Mouse (Mus musculus) kidney, postnatal 0 days (tissue): Measurements from ENCODE around the gene Iqsec1. TPM values are rescaled to one million over a fixed set of nuclear protein-coding genes. Genes with fewer than 3 reads are reported as not detected.

Source experiments
- ATAC-seq: fragments of 200-750 bp; cut with Nextera tagmentation; replicated peaks from 2 replicates; pipeline ENCODE4 v1.8.0; 2017; ENCODE audit warnings: low read depth, moderate number of reproducible peaks, moderate TSS enrichment, moderate library complexity; ENCODE audit not compliant: low FRiP score
- DNase-seq: peaks from one replicate; pipeline ENCODE4 v3.0.0-alpha.2; 2016; ENCODE audit warnings: low spot score
- H3K27ac ChIP-seq: fragments of 300-500 bp; sonication (generic); 2 replicates; pipeline ENCODE4 v1.5.1; 2014; ENCODE audit warnings: mild to moderate bottlenecking
- H3K27me3 ChIP-seq: fragments of 300-500 bp; sonication (generic); 2 replicates; pipeline ENCODE4 v1.6.1; 2014; ENCODE audit warnings: low read length, mixed read lengths; ENCODE audit not compliant: insufficient read depth
- H3K36me3 ChIP-seq: fragments of 300-500 bp; sonication (generic); 2 replicates; pipeline ENCODE4 v1.6.1; 2014; ENCODE audit warnings: low read length, mixed read lengths; ENCODE audit not compliant: insufficient read depth
- H3K4me1 ChIP-seq: fragments of 300-500 bp; sonication (generic); replicated peaks from 2 replicates; pipeline ENCODE4 v1.6.1; 2014; ENCODE audit warnings: antibody characterized with exemption, low read length, mixed read lengths; ENCODE audit not compliant: insufficient read depth
- H3K4me2 ChIP-seq: fragments of 300-500 bp; sonication (generic); 2 replicates; pipeline ENCODE4 v1.6.1; 2014; ENCODE audit warnings: mild to moderate bottlenecking, low read length, moderate library complexity, mixed read lengths
- H3K4me3 ChIP-seq: fragments of 300-500 bp; sonication (generic); replicated peaks from 2 replicates; pipeline ENCODE4 v1.5.1; 2014; ENCODE audit warnings: low read depth, low read length
- H3K9ac ChIP-seq: fragments of 300-500 bp; sonication (generic); 2 replicates; pipeline ENCODE4 v1.6.1; 2014; ENCODE audit warnings: low read depth, low read length
- H3K9me3 ChIP-seq: fragments of 300-500 bp; sonication (generic); replicated peaks from 2 replicates; pipeline ENCODE4 v1.6.1; 2016; ENCODE audit warnings: low read length, inconsistent platforms, mixed read lengths
- CTCF ChIP-seq: IDR thresholded peaks from 2 replicates; pipeline ENCODE4 v1.5.1; 2016; ENCODE audit warnings: antibody characterized with exemption, low read depth, mild to moderate bottlenecking, moderate library complexity
- WGBS: fragments of 180-500 bp; shearing (Covaris S2); extraction: QIAGEN DNeasy Blood & Tissue Kit; methylation state at CpG from one replicate; pipeline ENCODE4 v1.1.7; 2014; 5-methylcytosine and 5-hydroxymethylcytosine counted together
- polyA plus RNA-seq: library from polyadenylated mRNA; unstranded; fragments of >200 nt; fragmentation: Nextera tagmentation; extraction: Ambion mirVana; gene quantifications from 2 replicates; pipeline ENCODE4 v1.2.1, GENCODE M21; 2015

Iqsec1 gene
- polyA plus RNA-seq, 1 experiment from 2014 or later, result 12.3 TPM

DNA sequence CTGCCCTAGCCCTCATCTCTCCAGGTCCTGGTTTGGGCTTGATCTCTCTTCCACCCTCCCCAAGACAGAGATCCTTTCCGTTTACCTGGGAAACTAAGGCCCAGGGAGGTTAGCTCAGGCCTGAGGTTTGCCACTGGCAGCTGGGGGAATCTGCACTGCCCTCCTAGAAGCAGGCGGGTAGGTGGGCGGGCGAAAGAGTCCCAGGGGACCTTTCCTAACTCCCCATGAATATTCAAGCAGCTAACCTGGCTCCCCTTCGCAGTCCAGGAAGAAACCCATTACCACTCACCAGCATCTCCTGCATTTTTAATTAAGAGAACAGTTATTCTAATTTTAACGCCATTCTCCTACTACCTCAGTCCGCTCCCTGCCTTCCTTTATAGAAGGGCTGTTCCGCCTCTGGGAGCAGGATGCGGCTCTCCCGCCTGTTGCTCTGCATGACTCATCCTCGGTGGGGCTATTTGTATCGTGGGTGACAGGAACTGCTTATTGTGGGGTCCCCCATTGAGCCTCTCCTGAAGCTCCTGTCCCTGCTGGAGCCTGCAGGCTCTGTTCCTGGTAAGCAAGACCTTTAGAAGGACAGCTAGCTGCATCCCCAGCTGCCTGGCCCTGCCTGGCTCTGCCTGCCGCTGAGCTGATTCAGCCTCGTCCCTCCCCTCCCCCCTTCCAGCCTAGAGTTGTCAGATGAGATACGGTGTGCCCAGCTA lies 12.5 kb upstream of the Iqsec1 start:
- 15% methylated on average over 15 of the region's 15 CpGs for WGBS

DNA sequence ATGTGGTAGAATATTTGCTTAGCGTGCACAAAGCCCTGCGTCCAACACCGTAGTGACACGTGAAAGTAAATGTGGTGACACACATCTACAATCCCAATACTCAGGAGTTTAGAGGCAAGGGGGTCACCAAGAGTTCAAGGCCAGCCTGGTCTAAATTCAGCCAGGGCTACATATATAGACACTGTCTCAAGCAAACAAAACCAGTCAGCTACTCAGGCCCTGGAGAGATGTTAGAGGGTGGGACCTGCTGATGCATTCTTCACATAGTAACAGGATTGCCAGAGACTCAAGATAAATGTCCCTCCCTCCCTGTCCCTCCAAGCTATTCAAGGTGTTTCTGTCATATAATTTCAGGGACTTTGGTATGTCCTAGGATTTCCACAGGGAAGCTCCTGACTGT lies 10.7 kb upstream of the Iqsec1 start:
- 96% methylated on average over 4 of the region's 4 CpGs for WGBS
- TF ChIP-seq CTCF, result no peak

More for the DNA sequence above, 12.5 kb upstream of the Iqsec1 start:
- Histone ChIP-seq H3K27ac (no peak overlapping the region), H3K27me3 (no peaks in the 10 kb centered on the region), H3K4me1 (0 out of 2 replicates have a peak, but pooled peaks cover 5% of the 10 kb centered on the region), H3K4me2 (peak overlapping the region; percentile 37; the same call in 1 of the 2 replicates), H3K9me3 (no peaks in the 10 kb centered on the region), H3K9ac (no peak overlapping the region), H3K36me3 (no peaks in the 10 kb centered on the region), H3K4me3 (no peak overlapping the region)
- DNase-seq (peak; percentile 27), ATAC-seq (no peak)
- TF ChIP-seq CTCF, result no peak

DNA sequence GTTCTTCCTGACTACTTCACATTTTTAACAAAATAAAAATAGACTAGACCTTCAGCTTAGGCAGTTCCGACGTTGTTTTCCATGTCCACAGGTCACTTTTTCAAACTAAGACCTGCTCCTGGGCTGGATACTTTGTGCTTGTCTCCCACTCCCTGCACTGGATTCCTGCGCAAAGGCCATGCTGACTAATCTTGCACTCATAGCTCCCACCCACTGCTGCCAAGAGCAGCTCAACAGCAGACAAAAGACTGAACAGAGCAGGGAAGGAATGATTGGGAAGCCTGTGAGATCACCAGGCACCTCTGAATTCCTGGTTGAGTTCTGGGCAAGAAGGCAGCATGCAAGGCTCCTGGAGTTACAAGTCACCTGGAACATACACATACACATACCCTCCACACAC lies 8.5 kb upstream of the Iqsec1 start:
- Histone ChIP-seq H3K27me3 (no peaks in the 10 kb centered on the region), H3K9ac (no peak overlapping the region), H3K4me2 (no peak overlapping the region), H3K27ac (no peak overlapping the region), H3K36me3 (no peaks in the 10 kb centered on the region), H3K4me1 (0 out of 2 replicates have a peak, but pooled peaks cover 5% of the 10 kb centered on the region), H3K9me3 (no peaks in the 10 kb centered on the region), H3K4me3 (no peak overlapping the region)
- DNase-seq (no peak), ATAC-seq (no peak)
- TF ChIP-seq CTCF, result no peak
- WGBS, result 82% methylated on average over 3 of the region's 3 CpGs

More for the DNA sequence above, 10.7 kb upstream of the Iqsec1 start:
- DNase-seq, result no peak
- Histone ChIP-seq H3K4me3 (no peak overlapping the region), H3K9me3 (no peaks in the 10 kb centered on the region), H3K27ac (no peak overlapping the region), H3K9ac (no peak overlapping the region), H3K4me1 (0 out of 2 replicates have a peak, but pooled peaks cover 5% of the 10 kb centered on the region), H3K4me2 (no peak overlapping the region), H3K36me3 (no peaks in the 10 kb centered on the region), H3K27me3 (no peaks in the 10 kb centered on the region)
- ATAC-seq, result no peak

DNA sequence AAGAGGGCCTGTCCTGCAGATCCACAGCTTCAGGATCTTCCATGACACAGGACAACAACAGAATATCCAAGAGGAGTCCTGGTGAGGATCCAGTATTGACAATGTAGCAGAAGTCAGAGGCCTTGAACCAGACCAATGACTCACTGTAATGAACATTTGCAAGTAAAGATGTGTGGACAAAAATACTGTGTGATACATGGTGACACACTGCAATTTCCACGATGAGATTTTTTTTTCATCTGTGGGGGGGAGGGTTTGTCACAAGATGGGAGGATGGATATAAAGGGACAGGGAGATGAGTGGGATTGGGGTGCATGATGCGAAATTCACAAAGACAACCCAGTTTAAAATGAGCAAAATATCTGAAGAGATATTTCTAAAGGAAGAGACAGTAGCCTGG lies 7.7 kb upstream of the Iqsec1 start:
- H3K4me2 ChIP-seq, result no peak overlapping the region
- no peak for DNase-seq
- no peak for TF ChIP-seq CTCF
- no peak overlapping the region for H3K27ac ChIP-seq
- 0 out of 2 replicates have a peak, but pooled peaks cover 2% of the 10 kb centered on the region for H3K4me1 ChIP-seq
- H3K4me3 ChIP-seq, result no peak overlapping the region
- WGBS, result 88% methylated on average over 2 of the region's 2 CpGs
- no peaks in the 10 kb centered on the region for H3K9me3 ChIP-seq
- H3K27me3 ChIP-seq, result no peaks in the 10 kb centered on the region
- no peak for ATAC-seq
- no peaks in the 10 kb centered on the region for H3K36me3 ChIP-seq
- H3K9ac ChIP-seq, result no peak overlapping the region

DNA sequence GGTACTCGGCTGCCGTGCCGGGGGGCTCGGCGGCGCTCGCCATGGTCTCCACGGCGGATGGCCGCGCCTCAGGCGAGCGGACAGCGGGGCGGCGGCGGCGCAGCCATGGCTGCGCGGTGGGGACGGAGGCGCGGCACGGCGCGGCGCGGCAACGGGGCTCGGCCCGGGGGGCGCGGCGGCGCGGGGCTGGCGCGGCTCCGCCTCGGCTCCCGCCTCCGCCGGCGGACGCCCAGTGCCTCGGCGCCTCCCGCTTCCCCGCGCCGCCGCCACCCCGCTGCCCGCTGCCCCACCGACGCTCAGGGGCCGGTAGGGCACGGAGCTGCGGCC lies 223 bp downstream of the Iqsec1 start:
- Histone ChIP-seq H3K9ac (peak overlapping the region; percentile 67), H3K27ac (no peak overlapping the region), H3K36me3 (no peaks in the 10 kb centered on the region), H3K27me3 (peaks cover 8% of the 10 kb centered on the region; the same call in 1 of the 2 replicates), H3K9me3 (no peaks in the 10 kb centered on the region), H3K4me1 (peaks cover 7% of the 10 kb centered on the region; the same call in 1 of the 2 replicates), H3K4me3 (peak overlapping the region; percentile 56), H3K4me2 (peak overlapping the region; percentile 78)
- WGBS, result under 1% methylated on average over 32 of the region's 59 CpGs
- ATAC-seq, result peak; percentile 15
- TF ChIP-seq CTCF, result no peak
- no peak for DNase-seq

DNA sequence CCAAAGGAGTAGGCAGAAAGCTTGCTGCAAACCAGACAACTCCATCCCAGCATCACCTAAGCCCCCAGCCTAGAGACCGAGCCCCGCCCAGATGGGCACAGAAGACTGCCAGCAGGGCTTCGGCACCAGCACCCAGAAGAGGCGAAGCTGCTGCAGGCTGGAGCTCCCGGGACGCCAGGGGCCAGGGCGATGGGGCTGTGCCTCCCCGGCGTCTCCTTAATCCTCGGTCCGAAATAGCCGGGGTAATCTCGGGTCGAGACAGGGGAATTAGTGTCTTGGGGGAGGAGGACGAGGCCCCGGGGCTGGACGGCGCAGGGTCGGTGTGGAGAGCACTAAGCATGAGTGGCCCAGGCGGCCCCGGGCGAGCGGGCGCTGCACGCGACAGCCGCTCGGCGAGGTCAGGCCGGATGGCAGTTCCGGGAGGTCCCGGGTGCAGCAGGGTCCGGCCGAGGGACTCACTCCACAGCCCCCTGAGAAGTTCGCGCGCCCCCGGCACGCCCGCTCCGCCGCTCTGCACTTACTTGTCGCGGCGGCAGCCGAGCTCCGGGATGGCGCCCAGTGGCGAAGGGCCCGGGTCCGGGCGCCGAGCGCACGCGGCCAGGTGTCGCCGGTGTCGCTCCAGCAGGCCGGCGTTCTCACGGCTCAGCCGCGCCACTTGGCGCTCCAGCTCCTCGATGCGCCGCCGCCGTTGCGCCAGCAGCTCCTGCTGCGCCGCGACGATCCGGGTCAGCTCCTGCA lies 755 bp downstream of the Iqsec1 start:
- under 1% methylated on average over 73 of the region's 76 CpGs for WGBS
- TF ChIP-seq CTCF, result 0 out of 2 replicates have a peak, but pooled peaks have one; percentile 1
- Histone ChIP-seq H3K4me1 (peaks cover 7% of the 10 kb centered on the region; the same call in 1 of the 2 replicates), H3K36me3 (no peaks in the 10 kb centered on the region), H3K27ac (no peak overlapping the region), H3K9me3 (no peaks in the 10 kb centered on the region), H3K4me2 (peak overlapping the region; percentile 78), H3K4me3 (peak overlapping the region; percentile 56), H3K9ac (peak overlapping the region; percentile 67), H3K27me3 (peaks cover 8% of the 10 kb centered on the region; the same call in 1 of the 2 replicates)
- peak; percentile 29 for DNase-seq
- 0 out of 2 replicates have a peak, but pooled peaks have one; percentile 2 for ATAC-seq
